Mouse (Mus musculus): ENCODE measurements around the gene Shb. TPM values are rescaled to one million over a fixed set of nuclear protein-coding genes. Genes with fewer than 3 reads are reported as not detected.

Shb gene
- polyA plus RNA-seq, 1 experiment from 2014 or later = 4.9 TPM

DNA sequence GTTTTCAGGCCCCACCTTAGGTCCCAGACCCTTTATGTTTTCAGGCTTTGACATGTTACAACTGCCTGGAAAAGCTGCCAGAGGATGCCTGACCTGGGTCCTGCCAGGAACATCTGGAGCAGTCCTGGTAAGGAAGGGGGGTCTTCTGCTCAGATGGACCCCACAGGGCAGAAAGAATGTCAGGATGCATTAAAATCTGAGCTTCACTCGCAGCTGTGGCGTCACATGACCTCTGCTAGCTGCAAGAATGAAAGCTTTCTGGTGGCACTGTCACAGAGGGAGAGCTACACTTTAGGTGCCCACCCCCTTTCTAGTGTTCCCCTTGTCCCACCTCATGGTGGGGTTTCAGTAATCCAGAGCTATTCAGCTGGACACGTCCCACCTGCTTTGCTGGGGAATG is 95.3 kb downstream of the Shb start:
- 36% methylated on average over 3 of the region's 3 CpGs for WGBS
- Histone ChIP-seq H3K9me3 (no peaks in the 10 kb centered on the region), H3K4me2 (replicated peaks) (no peak overlapping the region), H3K27ac (replicated peaks) (0 out of 2 replicates have a peak overlapping the region, but pooled peaks have one; percentile 35), H3K27me3 (no peaks in the 10 kb centered on the region), H3K9ac (replicated peaks) (no peak overlapping the region), H3K4me3 (no peak overlapping the region), H3K4me1 (peaks cover 51% of the 10 kb centered on the region), H3K36me3 (no peaks in the 10 kb centered on the region)
- no peak for ATAC-seq (ENCODE audit: low FRiP score, low read depth)

DNA sequence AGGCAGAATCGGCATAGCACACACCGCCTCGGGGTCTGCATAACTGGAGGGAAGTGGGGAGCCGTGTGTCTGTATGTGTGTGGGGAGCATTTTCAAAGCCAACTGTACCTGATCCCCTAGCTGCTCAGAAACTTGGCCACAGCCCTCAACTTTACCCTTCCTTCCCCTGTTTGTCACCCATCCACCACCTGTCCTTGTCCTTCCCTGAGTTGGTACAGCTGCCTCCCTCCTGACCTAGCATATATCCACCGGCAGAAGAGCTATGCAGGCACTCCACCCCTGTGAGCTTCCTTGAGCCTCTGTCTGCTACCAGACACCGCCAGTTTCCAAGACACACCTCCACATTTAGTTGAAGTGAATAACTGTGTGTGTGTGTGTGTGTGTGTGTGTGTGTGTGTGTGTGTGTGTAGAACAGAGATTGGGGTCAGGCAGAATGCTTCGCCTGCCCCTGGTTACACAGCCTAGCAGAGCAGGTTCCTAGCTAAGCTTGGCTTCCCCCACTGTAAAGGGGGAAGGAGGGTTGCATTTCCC is 95.8 kb downstream of the Shb start:
- ATAC-seq (ENCODE audit: low FRiP score, low read depth) = no peak
- 0 out of 2 replicates have a peak overlapping the region, but pooled peaks have one; percentile 35 for H3K27ac ChIP-seq (replicated peaks)

DNA sequence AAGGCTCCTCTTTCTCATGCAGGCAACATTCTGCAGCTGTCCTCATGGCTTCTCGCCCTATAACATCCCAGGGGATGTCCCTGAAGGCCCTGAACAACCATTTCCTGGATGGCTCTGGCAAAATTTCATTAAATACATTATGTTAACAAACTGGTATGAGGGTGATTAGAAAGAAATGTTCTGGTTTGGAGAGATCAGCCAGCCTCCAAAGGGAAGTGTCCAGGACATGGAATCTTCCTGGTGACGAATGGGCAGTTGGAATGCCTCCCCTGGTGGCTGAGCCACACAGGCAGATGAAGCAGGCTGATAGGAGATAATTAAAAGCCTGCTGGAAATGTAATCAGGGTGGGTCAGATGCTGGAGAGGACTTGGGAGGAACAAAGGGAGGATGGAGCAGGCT is 96.4 kb downstream of the Shb start:
- no peak overlapping the region for H3K4me2 ChIP-seq (replicated peaks)
- no peaks in the 10 kb centered on the region for H3K36me3 ChIP-seq
- no peaks in the 10 kb centered on the region for H3K9me3 ChIP-seq
- H3K4me1 ChIP-seq = peaks cover 51% of the 10 kb centered on the region
- no peak for ATAC-seq (ENCODE audit: low FRiP score, low read depth)
- H3K27me3 ChIP-seq = peaks cover 3% of the 10 kb centered on the region; the same call in 1 of the 2 replicates
- no peak overlapping the region for H3K4me3 ChIP-seq
- H3K9ac ChIP-seq (replicated peaks) = no peak overlapping the region
- H3K27ac ChIP-seq (replicated peaks) = no peak overlapping the region
- WGBS = 52% methylated on average over 2 of the region's 2 CpGs

More for the DNA sequence above, 95.8 kb downstream of the Shb start:
- Histone ChIP-seq H3K4me3 (no peak overlapping the region), H3K36me3 (no peaks in the 10 kb centered on the region), H3K9ac (replicated peaks) (no peak overlapping the region), H3K4me2 (replicated peaks) (no peak overlapping the region), H3K9me3 (no peaks in the 10 kb centered on the region), H3K4me1 (peaks cover 51% of the 10 kb centered on the region), H3K27me3 (peaks cover 3% of the 10 kb centered on the region; the same call in 1 of the 2 replicates)
- WGBS = 66% methylated on average over 7 of the region's 7 CpGs

DNA sequence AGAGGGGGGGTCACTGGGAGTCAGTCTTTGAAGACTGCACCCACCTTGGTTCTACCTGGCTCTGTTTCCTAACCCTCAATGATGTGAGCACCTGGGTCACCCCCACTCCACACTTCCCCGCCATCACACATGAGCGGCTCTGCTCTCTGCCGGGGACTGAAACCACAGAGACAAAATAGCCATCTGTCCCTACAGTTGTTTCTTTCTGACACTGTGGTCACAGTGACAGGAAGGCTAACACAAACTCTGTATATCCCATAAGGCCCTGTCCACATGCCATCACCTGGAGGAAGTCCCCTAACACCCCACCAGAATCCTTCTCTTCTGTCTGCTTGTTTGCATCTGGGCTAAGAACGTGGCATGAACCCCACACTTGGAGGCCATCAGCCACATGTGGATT is 97.6 kb downstream of the Shb start:
- Histone ChIP-seq H3K9me3 (no peaks in the 10 kb centered on the region), H3K27me3 (peaks cover 7% of the 10 kb centered on the region; the same call in 1 of the 2 replicates), H3K4me1 (peaks cover 51% of the 10 kb centered on the region), H3K4me2 (replicated peaks) (no peak overlapping the region), H3K4me3 (no peak overlapping the region), H3K27ac (replicated peaks) (no peak overlapping the region), H3K9ac (replicated peaks) (no peak overlapping the region), H3K36me3 (no peaks in the 10 kb centered on the region)
- WGBS = 80% methylated on average over 4 of the region's 4 CpGs
- no peak for ATAC-seq (ENCODE audit: low FRiP score, low read depth)

DNA sequence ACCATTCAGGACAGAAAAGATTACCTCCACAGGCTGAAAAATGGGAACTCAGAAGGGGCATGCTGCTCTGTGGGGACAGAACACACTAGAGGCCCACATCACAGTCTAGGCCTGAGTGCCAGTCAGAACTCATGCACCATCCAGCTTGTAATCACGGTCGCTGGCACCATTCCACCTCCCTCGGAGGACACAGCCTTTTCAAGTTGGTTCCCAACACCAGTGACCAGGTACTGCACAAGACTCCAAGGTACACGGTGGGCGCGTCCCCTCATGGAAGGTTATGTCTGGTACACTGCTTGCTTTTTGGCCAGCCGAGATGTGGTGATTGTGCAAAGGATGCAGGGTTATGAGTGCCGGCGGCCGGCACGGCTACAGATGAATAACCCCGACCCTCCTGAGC is 98.2 kb downstream of the Shb start:
- Histone ChIP-seq H3K27ac (replicated peaks) (no peak overlapping the region), H3K4me1 (peaks cover 56% of the 10 kb centered on the region), H3K36me3 (no peaks in the 10 kb centered on the region), H3K4me2 (replicated peaks) (no peak overlapping the region), H3K27me3 (peaks cover 7% of the 10 kb centered on the region; the same call in 1 of the 2 replicates), H3K9ac (replicated peaks) (no peak overlapping the region), H3K9me3 (no peaks in the 10 kb centered on the region), H3K4me3 (no peak overlapping the region)
- 87% methylated on average over 12 of the region's 12 CpGs for WGBS
- ATAC-seq (ENCODE audit: low FRiP score, low read depth) = no peak

DNA sequence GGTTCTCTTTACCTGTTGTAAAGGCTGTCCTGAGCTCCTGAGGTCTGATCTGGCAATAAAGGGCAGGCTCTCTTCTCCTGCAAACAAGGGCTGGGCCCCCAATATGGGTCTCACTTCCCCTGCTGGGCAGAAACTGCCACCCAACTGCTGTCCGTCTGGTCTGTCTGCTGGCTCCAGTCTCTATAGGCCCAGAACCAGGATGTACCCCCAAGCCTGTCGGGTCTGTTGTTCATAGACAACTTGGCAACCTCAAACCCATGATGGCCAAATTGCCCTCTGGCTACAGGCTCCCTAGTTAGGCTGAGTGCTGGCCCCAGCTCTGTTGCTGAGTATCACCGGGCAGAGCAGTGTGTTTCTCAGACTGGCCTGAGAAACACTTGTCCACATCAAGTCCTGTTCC is 100.5 kb downstream of the Shb start:
- Histone ChIP-seq H3K27me3 (peaks cover 7% of the 10 kb centered on the region; the same call in 1 of the 2 replicates), H3K9me3 (no peaks in the 10 kb centered on the region), H3K9ac (replicated peaks) (no peak overlapping the region), H3K4me2 (replicated peaks) (no peak overlapping the region), H3K36me3 (no peaks in the 10 kb centered on the region), H3K4me3 (no peak overlapping the region), H3K4me1 (peaks cover 62% of the 10 kb centered on the region), H3K27ac (replicated peaks) (no peak overlapping the region)
- no peak for ATAC-seq (ENCODE audit: low FRiP score, low read depth)
- 87% methylated on average over 3 of the region's 3 CpGs for WGBS

DNA sequence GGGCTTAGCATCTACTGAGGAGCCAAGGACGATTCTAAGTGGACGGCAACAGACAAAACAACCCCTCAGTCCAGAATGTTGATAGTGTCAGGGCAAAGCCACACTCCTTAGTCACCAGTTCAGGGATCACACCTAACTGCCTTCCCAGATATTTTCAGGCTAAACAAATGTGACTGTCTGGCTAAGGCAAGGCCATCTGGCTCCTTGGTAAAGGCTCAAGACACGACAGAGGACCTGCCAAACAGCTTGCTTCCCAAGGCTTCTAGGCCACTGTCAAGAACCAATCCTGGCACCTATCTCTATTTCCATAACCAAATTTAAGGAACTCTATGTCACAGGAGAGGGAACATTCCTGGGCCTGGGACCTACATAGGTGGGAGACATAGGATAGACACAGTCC is 101.0 kb downstream of the Shb start:
- Histone ChIP-seq H3K27ac (replicated peaks) (no peak overlapping the region), H3K27me3 (peaks cover 7% of the 10 kb centered on the region; the same call in 1 of the 2 replicates), H3K9me3 (no peaks in the 10 kb centered on the region), H3K4me2 (replicated peaks) (no peak overlapping the region), H3K36me3 (no peaks in the 10 kb centered on the region), H3K4me1 (peaks cover 62% of the 10 kb centered on the region), H3K4me3 (no peak overlapping the region), H3K9ac (replicated peaks) (no peak overlapping the region)
- WGBS = 84% methylated on average over 3 of the region's 3 CpGs
- no peak for ATAC-seq (ENCODE audit: low FRiP score, low read depth)

DNA sequence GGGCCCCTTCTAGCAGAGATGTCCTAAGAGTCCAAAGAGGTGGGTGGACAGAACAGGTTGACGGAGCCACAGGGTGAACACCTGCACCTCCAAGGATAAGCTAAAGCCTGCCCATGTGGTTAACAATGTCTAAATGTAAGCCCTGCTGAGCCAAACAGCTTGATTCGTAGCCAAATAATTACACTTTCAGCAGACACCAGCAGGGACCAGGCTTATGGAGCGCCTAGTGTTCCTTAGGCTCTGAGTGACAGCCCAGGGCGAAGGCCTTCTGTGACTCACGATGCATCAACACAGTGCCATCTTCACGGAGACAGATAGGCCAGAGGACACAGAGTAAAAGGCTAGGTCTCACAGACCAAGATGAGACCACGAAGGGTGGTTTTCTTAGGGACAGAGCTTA is 102.8 kb downstream of the Shb start:
- WGBS = 80% methylated on average over 7 of the region's 7 CpGs
- Histone ChIP-seq H3K27me3 (peaks cover 18% of the 10 kb centered on the region; the same call in 1 of the 2 replicates), H3K9me3 (no peaks in the 10 kb centered on the region), H3K4me2 (replicated peaks) (no peak overlapping the region), H3K27ac (replicated peaks) (no peak overlapping the region), H3K4me3 (no peak overlapping the region), H3K4me1 (peaks cover 46% of the 10 kb centered on the region), H3K9ac (replicated peaks) (no peak overlapping the region), H3K36me3 (no peaks in the 10 kb centered on the region)
- no peak for ATAC-seq (ENCODE audit: low FRiP score, low read depth)

DNA sequence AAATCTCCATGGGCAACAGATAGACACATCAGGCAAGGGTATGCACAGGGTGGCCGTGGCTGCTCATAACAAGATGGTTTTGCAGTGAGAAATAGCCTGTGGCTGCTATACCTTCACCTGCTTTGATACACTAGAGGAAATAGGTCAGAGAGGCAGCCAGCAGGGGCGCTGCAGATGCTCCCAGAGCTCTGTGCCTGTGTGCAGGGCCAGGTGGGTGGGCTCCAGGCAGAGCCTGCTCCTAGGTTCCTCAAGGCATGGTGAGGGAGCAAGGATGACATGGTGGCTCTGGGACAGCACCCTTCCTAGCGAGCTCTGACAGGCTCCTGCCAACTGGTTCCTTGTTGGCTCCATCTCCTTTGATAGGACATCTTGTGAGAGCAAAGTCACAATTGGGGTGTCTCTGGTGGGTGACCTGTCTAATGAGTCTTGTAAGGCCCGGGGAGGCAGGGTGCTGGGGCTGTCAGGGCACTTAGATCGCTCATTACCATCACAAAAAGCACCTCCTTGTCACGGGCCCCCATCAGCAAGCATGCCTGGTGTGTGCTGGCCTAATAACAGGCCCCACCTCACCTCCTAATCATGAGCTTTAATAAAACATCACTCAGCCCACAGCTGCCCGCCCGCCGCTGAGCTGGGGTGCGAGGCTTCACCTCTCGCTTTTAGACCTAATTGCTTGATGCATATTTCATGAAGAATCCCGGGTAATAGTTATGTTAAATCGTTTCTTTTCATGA is 105.4 kb downstream of the Shb start:
- Histone ChIP-seq H3K4me3 (no peak overlapping the region), H3K9me3 (no peaks in the 10 kb centered on the region), H3K27me3 (peaks cover 25% of the 10 kb centered on the region; the same call in 1 of the 2 replicates), H3K4me1 (peaks cover 42% of the 10 kb centered on the region), H3K9ac (replicated peaks) (no peak overlapping the region), H3K27ac (replicated peaks) (0 out of 2 replicates have a peak overlapping the region, but pooled peaks have one; percentile 25), H3K36me3 (no peaks in the 10 kb centered on the region), H3K4me2 (replicated peaks) (no peak overlapping the region)
- ATAC-seq (ENCODE audit: low FRiP score, low read depth) = peak; percentile 72
- whole genome bisulfite sequencing = 50% methylated on average over 13 of the region's 13 CpGs

DNA sequence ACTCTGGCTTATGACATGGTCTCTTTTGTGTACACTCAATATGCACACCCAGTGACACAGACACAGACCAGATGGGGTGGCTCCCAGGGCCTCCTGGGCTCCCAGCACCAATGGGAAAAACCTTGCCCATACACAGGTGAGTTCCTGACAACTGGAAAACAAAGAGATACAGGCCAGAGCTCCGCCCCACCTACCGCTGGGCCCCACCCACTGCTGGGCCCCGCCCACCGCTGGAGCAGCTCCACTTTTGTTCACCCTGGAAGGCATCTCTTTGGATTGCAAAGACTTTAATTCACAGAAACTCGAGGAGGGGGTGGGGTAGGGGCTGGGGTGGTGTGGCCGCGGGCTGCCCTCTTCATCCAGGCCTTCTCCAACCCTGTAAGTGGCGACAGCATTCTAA is 108.9 kb downstream of the Shb start:
- peaks cover 50% of the 10 kb centered on the region for H3K4me1 ChIP-seq
- 12% methylated on average over 8 of the region's 8 CpGs for WGBS
- no peaks in the 10 kb centered on the region for H3K9me3 ChIP-seq
- H3K4me3 ChIP-seq = no peak overlapping the region
- H3K4me2 ChIP-seq (replicated peaks) = no peak overlapping the region
- ATAC-seq (ENCODE audit: low FRiP score, low read depth) = no peak
- no peak overlapping the region for H3K27ac ChIP-seq (replicated peaks)
- peaks cover 19% of the 10 kb centered on the region; the same call in 1 of the 2 replicates for H3K27me3 ChIP-seq
- 0 out of 2 replicates have a peak overlapping the region, but pooled peaks have one; percentile 28 for H3K9ac ChIP-seq (replicated peaks)
- no peaks in the 10 kb centered on the region for H3K36me3 ChIP-seq

DNA sequence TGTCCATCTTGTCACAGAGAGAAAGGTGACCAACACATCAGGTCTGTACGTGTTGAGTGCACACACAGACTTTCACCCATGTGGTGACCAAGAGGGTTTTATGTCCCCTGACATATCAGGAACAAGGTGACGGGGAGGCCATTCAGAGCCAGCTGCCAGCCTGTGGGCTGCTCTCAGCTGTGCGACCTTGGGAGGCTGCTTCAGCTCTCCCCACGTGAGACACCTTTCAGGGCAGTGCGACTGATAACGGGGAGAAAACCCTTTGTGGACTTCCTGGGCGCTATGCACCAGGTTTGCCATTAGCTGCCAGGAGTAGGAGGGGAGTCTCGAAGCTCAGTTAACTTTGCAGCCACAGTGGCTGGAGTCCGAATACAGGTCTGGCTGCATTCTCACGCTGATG is 109.6 kb downstream of the Shb start:
- Histone ChIP-seq H3K36me3 (no peaks in the 10 kb centered on the region), H3K9me3 (no peaks in the 10 kb centered on the region), H3K4me2 (replicated peaks) (no peak overlapping the region), H3K4me3 (no peak overlapping the region), H3K9ac (replicated peaks) (no peak overlapping the region), H3K4me1 (peaks cover 47% of the 10 kb centered on the region), H3K27ac (replicated peaks) (no peak overlapping the region), H3K27me3 (peaks cover 24% of the 10 kb centered on the region; the same call in 1 of the 2 replicates)
- no peak for ATAC-seq (ENCODE audit: low FRiP score, low read depth)
- WGBS = 87% methylated on average over 10 of the region's 10 CpGs

DNA sequence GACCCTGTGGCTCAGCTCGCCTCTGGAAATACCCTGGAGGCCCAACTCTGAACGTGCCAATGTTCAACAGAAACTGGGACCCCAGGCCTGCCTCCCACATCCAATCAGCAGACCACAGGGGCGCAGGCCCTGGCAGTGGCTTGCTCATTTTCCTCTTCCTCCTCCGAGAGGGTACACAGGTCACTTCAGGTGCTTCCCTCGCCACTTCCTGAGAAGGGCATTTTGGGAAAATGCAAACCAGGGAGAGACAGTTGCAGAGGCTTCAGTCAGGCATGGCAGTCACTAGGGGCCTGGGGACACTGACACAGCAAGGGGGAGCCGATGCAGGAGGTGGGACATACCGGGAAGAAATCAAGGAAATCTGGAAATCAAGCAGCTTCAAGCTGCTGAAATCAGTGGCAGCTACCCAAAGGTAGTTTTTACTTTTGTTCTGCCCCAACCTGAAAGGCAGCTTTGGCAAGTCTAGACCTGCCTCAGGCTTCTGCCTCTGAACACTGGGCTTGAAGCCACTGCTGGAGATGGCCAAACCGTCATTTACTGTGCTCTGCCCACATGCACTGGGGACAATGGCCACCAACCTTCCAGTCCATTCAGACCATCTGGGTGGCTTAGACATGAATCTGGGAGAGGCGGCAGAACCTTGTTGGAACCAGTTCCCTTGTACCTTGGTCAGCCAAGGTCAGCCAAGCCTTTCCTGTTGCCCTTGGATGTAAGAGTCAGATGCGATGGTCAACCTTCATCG is 110.6 kb downstream of the Shb start:
- Histone ChIP-seq H3K9ac (replicated peaks) (no peak overlapping the region), H3K4me3 (no peak overlapping the region), H3K27ac (replicated peaks) (no peak overlapping the region), H3K36me3 (no peaks in the 10 kb centered on the region), H3K27me3 (peaks cover 26% of the 10 kb centered on the region; the same call in 1 of the 2 replicates), H3K4me2 (replicated peaks) (no peak overlapping the region), H3K9me3 (no peaks in the 10 kb centered on the region), H3K4me1 (peaks cover 38% of the 10 kb centered on the region)
- 69% methylated on average over 11 of the region's 11 CpGs for WGBS
- no peak for ATAC-seq (ENCODE audit: low FRiP score, low read depth)

All from midbrain, embryonic 12.5 days (tissue).